Comparison of ENCODE assay signal across 12 mouse cellular contexts in the genomic region with DNA sequence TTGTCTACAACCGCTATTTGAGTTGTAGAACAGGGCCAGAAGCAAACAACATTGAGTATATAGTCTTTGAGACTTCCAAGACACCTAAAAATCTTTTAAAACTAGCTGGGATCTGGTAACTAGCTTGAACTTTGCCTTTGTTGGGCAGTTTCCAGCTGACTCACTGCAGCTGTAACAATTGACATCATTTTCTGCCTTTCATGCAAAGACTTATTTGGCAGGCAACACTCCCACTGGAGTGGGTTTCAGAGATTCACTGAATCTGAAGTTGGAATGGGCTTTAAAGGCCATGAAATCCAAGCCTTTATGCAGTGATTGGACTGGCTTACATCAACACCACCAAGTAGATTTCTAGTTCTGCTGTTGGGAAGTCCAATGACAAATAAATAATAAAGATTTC.
DNase-seq lines count a peak whose midpoint lies in the region.
"Had no signal": no experiment of that assay in that cellular context is flagged by ENCODE, and none has a peak within 500 bp of the region (broad histone marks: within the 10 kb centered on the region; RNA-seq: fewer than 3 reads in every experiment).

No protein-coding gene starts in this region.

- DNase-seq in kidney, adult 9 months: peak; percentile 2
- DNase-seq in kidney, adult 11 months: no peak
- peak; percentile 69 for DNase-seq in Muller cell, postnatal 12 days (ENCODE audit: inconsistent ontology term)
- DNase-seq in adrenal gland, postnatal 10 days: peak; percentile 63
- peak; percentile 22 to 70 for DNase-seq in gastrocnemius, postnatal 4 days (ENCODE audit: low spot score in 2 of 2)
- DNase-seq in spleen, postnatal 10 days (ENCODE audit: low spot score in 2 of 2): no peak
- no peak for DNase-seq in frontal cortex, postnatal 14 days (ENCODE audit: low spot score in 2 of 2)
- DNase-seq in thymus, postnatal 10 days (ENCODE audit: low spot score in 2 of 2): no peak
- DNase-seq: embryo, embryonic 11 days; layer of hippocampus, postnatal 36 days; lung, postnatal 4 days; right cerebral cortex, postnatal 4 days had no signal

Comparison
In these comparisons a context has a peak if more than half of its experiments do, and no peak if none do; other contexts are left out.
1. DNase-seq: peak in kidney, adult 9 months (single experiment), Muller cell, postnatal 12 days (single experiment), adrenal gland, postnatal 10 days (single experiment) and gastrocnemius, postnatal 4 days (2 of 2); none in kidney, adult 11 months (single experiment), spleen, postnatal 10 days (0 of 2), frontal cortex, postnatal 14 days (0 of 2) and thymus, postnatal 10 days (0 of 2).